Mouse (Mus musculus) myocyte (in vitro differentiated cells): ENCODE results near the gene Farp1. TPM values are rescaled to one million over a fixed set of nuclear protein-coding genes. Genes with fewer than 3 reads are reported as not detected.
A peak's percentile ranks its signal among the peaks of the same experiment; 100 is the strongest.

Experiments used
- H3K27me3 ChIP-seq: one replicate; pipeline ENCODE4 v1.6.1; 2011; ENCODE audit not compliant: control insufficient read depth, insufficient read depth, insufficient read length
- H3K36me3 ChIP-seq: one replicate; pipeline ENCODE4 v1.6.1; 2011; ENCODE audit not compliant: control insufficient read depth, insufficient read depth
- H3K4me2 ChIP-seq: one replicate; pipeline ENCODE4 v1.6.1; 2011; ENCODE audit warnings: low read depth, control low read depth
- H3K4me3 ChIP-seq: one replicate; pipeline ENCODE4 v1.5.1; 2011; ENCODE audit warnings: mild to moderate bottlenecking, control low read depth, moderate library complexity
- H3K79me2 ChIP-seq: one replicate; pipeline ENCODE4 v1.6.1; 2011; ENCODE audit not compliant: control insufficient read depth, insufficient read depth
- H3ac ChIP-seq: one replicate; pipeline ENCODE4 v1.6.1; 2011; ENCODE audit not compliant: control insufficient read depth, insufficient read length
- CEBPB ChIP-seq: IDR thresholded peaks from 2 replicates; pipeline ENCODE4 v1.6.1; 2011; ENCODE audit warnings: mild to moderate bottlenecking, moderate library complexity; ENCODE audit not compliant: poor library complexity, insufficient read depth, severe bottlenecking
- E2F4 ChIP-seq: IDR thresholded peaks from one replicate; pipeline ENCODE4 v1.6.1; 2011; ENCODE audit warnings: mild to moderate bottlenecking, control low read depth, moderate library complexity; ENCODE audit not compliant: insufficient read depth
- MAX ChIP-seq: IDR thresholded peaks from one replicate; pipeline ENCODE4 v1.6.1; 2011; ENCODE audit warnings: low read depth, mild to moderate bottlenecking, control low read depth
- MYOD1 ChIP-seq, 3 experiments: IDR thresholded peaks; one replicate each; pipeline ENCODE4 v1.6.1; 2011; ENCODE audit warnings: control low read depth in 2 of 3, low read depth in 2 of 3, mild to moderate bottlenecking in 2 of 3, moderate library complexity in 1 of 3; ENCODE audit not compliant: insufficient read length in 2 of 3, control insufficient read depth in 1 of 3
- MYOG ChIP-seq, 3 experiments: IDR thresholded peaks; one replicate each; pipeline ENCODE4 v1.6.1; 2011; ENCODE audit warnings: control low read depth in 2 of 3, low read depth in 2 of 3, mild to moderate bottlenecking in 2 of 3; ENCODE audit not compliant: insufficient read length in 2 of 3, control insufficient read depth in 1 of 3, insufficient read depth in 1 of 3
- POLR2A ChIP-seq: IDR thresholded peaks from one replicate; pipeline ENCODE4 v1.6.1; 2011; ENCODE audit warnings: low read depth, mild to moderate bottlenecking, control low read depth, moderate library complexity; ENCODE audit not compliant: insufficient read length
- POLR2AphosphoS2 ChIP-seq: IDR thresholded peaks from one replicate; pipeline ENCODE4 v1.6.1; 2011; ENCODE audit warnings: low read depth, control low read depth; ENCODE audit not compliant: insufficient read length
- REST ChIP-seq: IDR thresholded peaks from one replicate; pipeline ENCODE4 v1.6.1; 2011; ENCODE audit warnings: mild to moderate bottlenecking, control low read depth, moderate library complexity; ENCODE audit not compliant: insufficient read depth, insufficient read length
- SRF ChIP-seq: IDR thresholded peaks from one replicate; pipeline ENCODE4 v1.6.1; 2011; ENCODE audit warnings: low read depth; ENCODE audit not compliant: control insufficient read depth, insufficient read length
- TCF12 ChIP-seq: IDR thresholded peaks from one replicate; pipeline ENCODE4 v1.6.1; 2011; ENCODE audit warnings: mild to moderate bottlenecking, control low read depth; ENCODE audit not compliant: poor library complexity, insufficient read depth, severe bottlenecking
- TCF3 ChIP-seq: IDR thresholded peaks from one replicate; pipeline ENCODE4 v1.6.1; 2011; ENCODE audit warnings: low read depth, control low read depth; ENCODE audit not compliant: insufficient read length
- USF1 ChIP-seq: IDR thresholded peaks from one replicate; pipeline ENCODE4 v1.6.1; 2011; ENCODE audit warnings: low read depth, mild to moderate bottlenecking, control low read depth, moderate library complexity
- polyA plus RNA-seq: library from polyadenylated mRNA; unstranded; fragments of >200 nt; fragmentation: generic; extraction: Trizol; gene quantifications from one replicate; pipeline ENCODE4 v1.2.1, GENCODE M21; 2012; ENCODE audit warnings: missing spikeins

Farp1 gene
- polyA plus RNA-seq, 1 experiment: 29.7 TPM

DNA sequence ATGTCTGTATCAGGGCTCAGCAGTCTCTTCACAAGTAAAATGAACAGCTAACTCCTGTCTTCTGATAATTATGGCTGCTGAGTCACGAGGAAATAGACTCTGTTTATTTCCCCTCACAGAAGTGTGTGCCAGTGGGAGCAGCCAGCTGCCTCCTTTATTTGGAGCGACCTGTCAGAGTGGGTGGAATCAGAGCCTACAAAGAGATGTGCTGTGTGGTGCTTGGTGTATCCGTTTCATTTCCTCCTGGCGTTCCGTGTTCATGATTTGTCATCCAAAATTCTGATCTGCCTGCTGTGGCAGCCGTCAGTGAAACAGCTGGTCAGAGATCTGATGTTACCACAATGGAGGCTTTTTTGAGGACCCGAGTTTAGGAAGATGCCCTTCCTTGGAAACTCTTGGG lies 47.3 kb downstream of the Farp1 start:
- Histone ChIP-seq H3ac (no peak overlapping the region), H3K79me2 (peaks cover 68% of the 10 kb centered on the region), H3K27me3 (no peaks in the 10 kb centered on the region), H3K4me3 (no peak overlapping the region), H3K36me3 (no peaks in the 10 kb centered on the region), H3K4me2 (peak overlapping the region; percentile 89)
- TF ChIP-seq MAX: no peak
- no peak for TF ChIP-seq CEBPB
- no peak for TF ChIP-seq TCF12
- TF ChIP-seq POLR2AphosphoS2: no peak
- no peak for TF ChIP-seq POLR2A
- TF ChIP-seq USF1: no peak
- TF ChIP-seq SRF: peak; percentile 67
- TF ChIP-seq REST: no peak
- TF ChIP-seq TCF3: no peak
- peak; percentile 2 to 60 (median 55) for TF ChIP-seq MYOD1 (IDR thresholded peaks at IDR 0.05; ENCODE audit: control insufficient read depth in 1 of 3, insufficient read length in 2 of 3, low read depth in 2 of 3)
- TF ChIP-seq MYOG (IDR thresholded peaks at IDR 0.05; ENCODE audit: control insufficient read depth in 1 of 3, insufficient read depth in 1 of 3, insufficient read length in 2 of 3, low read depth in 2 of 3): peak in 2 of 3 experiments; percentile 43 to 50
- no peak for TF ChIP-seq E2F4

DNA sequence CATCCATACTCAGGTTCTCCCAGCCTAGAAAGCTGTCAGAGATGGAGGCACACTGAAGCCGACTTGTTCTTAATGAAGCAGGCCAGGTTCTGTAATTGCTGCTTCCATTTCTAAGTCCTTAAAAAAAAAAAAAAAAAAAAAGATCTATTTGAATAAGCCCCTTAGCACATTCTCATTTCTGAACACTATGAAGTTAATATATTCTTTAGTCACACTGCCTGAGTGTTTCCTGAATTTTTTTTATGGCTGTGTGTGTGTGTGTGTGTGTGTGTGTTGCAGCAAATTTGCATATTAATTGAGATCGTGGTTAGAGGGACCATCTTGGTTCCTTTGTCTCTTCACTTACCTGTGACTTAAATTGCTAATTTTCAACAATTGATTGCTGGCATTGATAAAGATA lies 47.8 kb downstream of the Farp1 start:
- Histone ChIP-seq H3K4me3 (no peak overlapping the region), H3K79me2 (peaks cover 68% of the 10 kb centered on the region)
- TF ChIP-seq SRF: no peak
- no peak for TF ChIP-seq USF1
- TF ChIP-seq E2F4: no peak
- TF ChIP-seq POLR2AphosphoS2: no peak
- no peak for TF ChIP-seq CEBPB
- TF ChIP-seq MYOD1 (IDR thresholded peaks at IDR 0.05; ENCODE audit: control insufficient read depth in 1 of 3, insufficient read length in 2 of 3, low read depth in 2 of 3): no peak
- no peak for TF ChIP-seq REST
- TF ChIP-seq MYOG (IDR thresholded peaks at IDR 0.05; ENCODE audit: control insufficient read depth in 1 of 3, insufficient read depth in 1 of 3, insufficient read length in 2 of 3, low read depth in 2 of 3): no peak
- no peak for TF ChIP-seq POLR2A

DNA sequence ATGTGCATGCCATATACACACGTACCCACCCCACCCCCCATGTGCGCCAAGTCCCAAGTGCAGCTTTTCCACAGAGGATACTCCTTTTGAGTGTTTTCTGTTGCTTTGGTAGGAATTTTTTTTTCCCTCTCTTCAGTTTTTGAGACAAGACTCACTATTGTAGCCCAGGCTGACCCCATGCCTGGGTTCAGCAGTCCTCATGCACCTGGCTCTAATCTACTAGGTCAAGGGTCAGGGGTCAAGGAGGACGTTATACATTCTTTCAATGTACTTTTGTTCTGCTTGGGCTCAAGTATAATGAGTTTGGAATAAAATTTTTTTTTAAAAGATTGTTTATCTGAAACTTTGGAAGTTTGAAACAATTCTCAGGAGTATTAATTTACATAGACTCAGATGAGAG lies 48.4 kb downstream of the Farp1 start:
- Histone ChIP-seq H3K27me3 (no peaks in the 10 kb centered on the region), H3ac (no peak overlapping the region), H3K36me3 (no peaks in the 10 kb centered on the region), H3K4me2 (no peak overlapping the region), H3K79me2 (peaks cover 69% of the 10 kb centered on the region), H3K4me3 (no peak overlapping the region)
- no peak for TF ChIP-seq MYOG (IDR thresholded peaks at IDR 0.05; ENCODE audit: control insufficient read depth in 1 of 3, insufficient read depth in 1 of 3, insufficient read length in 2 of 3, low read depth in 2 of 3)
- no peak for TF ChIP-seq POLR2A
- no peak for TF ChIP-seq TCF3
- no peak for TF ChIP-seq USF1
- TF ChIP-seq REST: no peak
- TF ChIP-seq MYOD1 (IDR thresholded peaks at IDR 0.05; ENCODE audit: control insufficient read depth in 1 of 3, insufficient read length in 2 of 3, low read depth in 2 of 3): no peak
- no peak for TF ChIP-seq E2F4
- TF ChIP-seq MAX: no peak
- no peak for TF ChIP-seq SRF
- no peak for TF ChIP-seq POLR2AphosphoS2
- TF ChIP-seq CEBPB: no peak
- no peak for TF ChIP-seq TCF12

More for the DNA sequence above, 47.8 kb downstream of the Farp1 start:
- Histone ChIP-seq H3K36me3 (no peaks in the 10 kb centered on the region), H3K4me2 (peak overlapping the region; percentile 89), H3ac (no peak overlapping the region), H3K27me3 (no peaks in the 10 kb centered on the region)

DNA sequence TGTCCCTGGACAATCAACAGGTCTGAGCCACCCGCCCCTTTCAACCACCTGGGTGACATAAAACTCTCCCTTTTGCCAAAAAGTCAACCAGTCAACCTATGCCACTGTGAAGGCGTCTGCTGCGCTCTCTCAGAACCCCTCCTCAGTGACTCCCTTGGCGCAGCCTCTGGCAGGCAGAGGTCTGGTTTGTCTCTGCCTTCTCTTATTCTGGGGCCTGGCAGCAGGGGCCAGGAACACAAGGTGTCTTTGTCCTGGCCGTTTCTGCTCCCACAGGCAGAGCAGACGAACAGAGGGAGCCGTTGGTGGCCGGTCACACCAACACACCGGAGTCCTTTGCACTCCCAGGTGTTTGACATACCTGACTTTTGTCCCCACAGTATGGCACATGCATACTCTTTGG lies 57.5 kb downstream of the Farp1 start:
- peaks cover 10% of the 10 kb centered on the region for H3K36me3 ChIP-seq
- H3K79me2 ChIP-seq: peaks cover 82% of the 10 kb centered on the region
- no peaks in the 10 kb centered on the region for H3K27me3 ChIP-seq
- H3K4me2 ChIP-seq: no peak overlapping the region
- TF ChIP-seq USF1 (no peak), CEBPB (no peak), E2F4 (no peak), POLR2A (no peak), TCF3 (no peak), MAX (no peak), SRF (no peak), MYOG (IDR thresholded peaks at IDR 0.05; ENCODE audit: control insufficient read depth in 1 of 3, insufficient read depth in 1 of 3, insufficient read length in 2 of 3, low read depth in 2 of 3) (no peak), REST (no peak), TCF12 (no peak)
- H3ac ChIP-seq: no peak overlapping the region
- H3K4me3 ChIP-seq: no peak overlapping the region
